Mouse (Mus musculus) intestine, embryonic 15.5 days (tissue): ENCODE measurements at regions not wholly inside any gene's neighbourhood (a gene's known extent, or its start where the extent isn't known, plus 50 kb on each side); places are given as distances from the start of the nearest gene placed in this dataset.

Source experiments
- ATAC-seq: fragments of 200-750 bp; cut with Nextera tagmentation; 2 replicates; pipeline ENCODE4 v1.8.0; 2017; ENCODE audit warnings: moderate TSS enrichment, moderate library complexity
- H3K27ac ChIP-seq: fragments of 300-500 bp; sonication (generic); 2 replicates; pipeline ENCODE4 v1.5.1; 2015; ENCODE audit warnings: mild to moderate bottlenecking, inconsistent platforms
- H3K27me3 ChIP-seq: fragments of 300-500 bp; sonication (generic); replicated peaks from 2 replicates; pipeline ENCODE4 v1.6.1; 2015; ENCODE audit warnings: inconsistent platforms
- H3K36me3 ChIP-seq: fragments of 300-500 bp; sonication (generic); 2 replicates; pipeline ENCODE4 v1.6.1; 2015; ENCODE audit warnings: inconsistent platforms
- H3K4me1 ChIP-seq: fragments of 300-500 bp; sonication (generic); replicated peaks from 2 replicates; pipeline ENCODE4 v1.6.1; 2015; ENCODE audit warnings: inconsistent platforms
- H3K4me2 ChIP-seq: fragments of 300-500 bp; sonication (generic); replicated peaks from 2 replicates; pipeline ENCODE4 v1.6.1; 2015; ENCODE audit warnings: mild to moderate bottlenecking, inconsistent platforms
- H3K4me3 ChIP-seq: fragments of 300-500 bp; sonication (generic); replicated peaks from 2 replicates; pipeline ENCODE4 v1.5.1; 2015; ENCODE audit warnings: inconsistent platforms
- H3K9ac ChIP-seq: fragments of 300-500 bp; sonication (generic); 2 replicates; pipeline ENCODE4 v1.6.1; 2015; ENCODE audit warnings: inconsistent platforms
- H3K9me3 ChIP-seq: fragments of 300-500 bp; sonication (generic); 2 replicates; pipeline ENCODE4 v1.6.1; 2016; ENCODE audit warnings: inconsistent platforms
- WGBS: fragments of 180-500 bp; shearing (Covaris S2); methylation state at CpG from one replicate; pipeline ENCODE4 v1.1.7; 2015; 5-methylcytosine and 5-hydroxymethylcytosine counted together

- Histone ChIP-seq H3K27me3 (no peaks in the 10 kb centered on the region), H3K27ac (no peak overlapping the region), H3K9me3 (no peaks in the 10 kb centered on the region), H3K9ac (no peak overlapping the region), H3K4me2 (no peak overlapping the region), H3K36me3 (no peaks in the 10 kb centered on the region), H3K4me3 (no peak overlapping the region), H3K4me1 (no peaks in the 10 kb centered on the region)
- WGBS: 85% methylated on average over 2 of the region's 2 CpGs
- ATAC-seq: no peak
Measured at GRCm38 (mm10) chr6:76425120-76425519, 72.5 kb downstream of the Gm9008 start.

GRCm38 (mm10) chr6:76387462-76388049 is 110.0 kb downstream of the Gm9008 start:
- Histone ChIP-seq H3K9ac (no peak overlapping the region), H3K9me3 (no peaks in the 10 kb centered on the region), H3K4me3 (no peak overlapping the region), H3K27ac (no peak overlapping the region), H3K27me3 (no peaks in the 10 kb centered on the region), H3K36me3 (no peaks in the 10 kb centered on the region), H3K4me2 (no peak overlapping the region), H3K4me1 (no peaks in the 10 kb centered on the region)
- ATAC-seq: no peak
- WGBS: 64% methylated on average over 7 of the region's 7 CpGs

DNA sequence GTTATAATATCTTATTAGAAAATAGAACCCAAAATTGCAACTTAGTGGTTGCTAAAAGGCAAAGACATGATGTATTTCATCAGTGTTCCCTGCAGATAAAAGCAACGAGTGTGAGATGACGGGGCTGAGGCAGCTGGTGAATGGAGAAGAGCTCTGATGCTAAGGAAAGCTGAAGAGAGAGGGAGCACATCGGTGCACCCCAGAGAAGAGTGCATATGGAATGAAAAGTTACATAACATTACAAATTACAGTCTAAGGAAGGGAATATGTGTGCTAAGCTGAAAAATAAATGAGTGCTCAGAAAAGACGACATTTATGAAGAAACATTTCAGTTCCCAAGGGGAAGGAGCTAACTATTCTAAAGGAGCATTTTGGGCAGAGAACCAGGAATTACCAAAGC is 115.3 kb downstream of the Gm9008 start:
- H3K9ac ChIP-seq: no peak overlapping the region
- H3K36me3 ChIP-seq: no peaks in the 10 kb centered on the region
- no peak overlapping the region for H3K4me2 ChIP-seq
- no peaks in the 10 kb centered on the region for H3K27me3 ChIP-seq
- H3K4me3 ChIP-seq: no peak overlapping the region
- H3K27ac ChIP-seq: no peak overlapping the region
- H3K4me1 ChIP-seq: no peaks in the 10 kb centered on the region
- 71% methylated on average over 4 of the region's 4 CpGs for WGBS
- H3K9me3 ChIP-seq: no peaks in the 10 kb centered on the region
- ATAC-seq: no peak

- H3K4me1 ChIP-seq: no peaks in the 10 kb centered on the region
- no peak overlapping the region for H3K4me3 ChIP-seq
- no peaks in the 10 kb centered on the region for H3K36me3 ChIP-seq
- ATAC-seq: no peak
- no peak overlapping the region for H3K9ac ChIP-seq
- no peak overlapping the region for H3K4me2 ChIP-seq
- no peaks in the 10 kb centered on the region for H3K9me3 ChIP-seq
- WGBS: 80% methylated on average over 3 of the region's 3 CpGs
- no peak overlapping the region for H3K27ac ChIP-seq
- H3K27me3 ChIP-seq: no peaks in the 10 kb centered on the region
Measured at GRCm38 (mm10) chr6:76378674-76379073, 118.9 kb downstream of the Gm9008 start.

DNA sequence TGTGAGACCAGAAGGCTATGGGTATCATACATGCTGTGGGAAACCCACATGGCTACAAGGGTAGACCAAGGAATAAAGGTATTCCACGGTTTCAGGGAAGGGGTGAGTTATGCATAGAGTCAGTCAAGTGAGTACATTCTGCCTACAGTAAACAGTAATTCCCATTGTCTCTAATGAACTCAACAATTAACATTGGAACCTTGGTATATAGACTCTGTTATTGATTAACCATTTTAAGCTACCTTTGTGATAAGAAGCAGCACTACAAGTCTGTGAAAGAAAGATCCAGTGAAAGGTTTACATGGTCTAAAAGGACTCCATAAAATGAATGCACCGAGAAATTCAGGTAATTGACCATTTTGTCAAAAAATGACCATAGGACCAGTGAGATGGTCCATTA is 145.4 kb downstream of the Gm9008 start:
- Histone ChIP-seq H3K27ac (no peak overlapping the region), H3K36me3 (no peaks in the 10 kb centered on the region), H3K4me2 (no peak overlapping the region), H3K9ac (no peak overlapping the region), H3K27me3 (no peaks in the 10 kb centered on the region), H3K9me3 (no peaks in the 10 kb centered on the region), H3K4me3 (no peak overlapping the region), H3K4me1 (no peaks in the 10 kb centered on the region)
- peak; percentile 51 for ATAC-seq
- WGBS: 61% methylated on average over 2 of the region's 2 CpGs

DNA sequence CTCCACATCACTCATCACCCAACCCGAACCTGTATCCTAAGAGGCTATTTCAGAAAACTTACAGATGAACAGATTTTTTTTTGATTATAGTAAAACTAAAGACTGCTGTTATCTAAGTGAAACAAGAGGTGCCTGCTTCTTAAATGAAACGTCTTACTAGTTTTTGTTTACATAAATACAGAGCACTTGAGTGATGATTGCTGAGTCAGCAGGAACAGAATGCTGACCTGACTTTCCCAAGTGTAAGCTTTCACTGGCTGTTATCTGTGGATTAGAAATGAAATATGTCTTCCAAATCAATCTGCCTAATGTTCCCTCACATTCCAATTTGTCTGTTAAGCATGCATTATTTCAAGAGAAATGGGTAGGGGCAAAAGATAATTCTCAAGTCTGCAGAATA is 149.1 kb downstream of the Gm9008 start:
- Histone ChIP-seq H3K36me3 (no peaks in the 10 kb centered on the region), H3K9me3 (no peaks in the 10 kb centered on the region), H3K27me3 (no peaks in the 10 kb centered on the region), H3K9ac (no peak overlapping the region), H3K4me2 (no peak overlapping the region), H3K4me1 (no peaks in the 10 kb centered on the region), H3K27ac (no peak overlapping the region), H3K4me3 (no peak overlapping the region)
- no peak for ATAC-seq
- WGBS: 42% methylated on average over 2 of the region's 2 CpGs

GRCm38 (mm10) chr6:76330176-76330575 is 167.4 kb downstream of the Gm9008 start:
- 76% methylated on average over 2 of the region's 2 CpGs for WGBS
- Histone ChIP-seq H3K27me3 (no peaks in the 10 kb centered on the region), H3K27ac (no peak overlapping the region), H3K4me3 (no peak overlapping the region), H3K4me1 (no peaks in the 10 kb centered on the region), H3K36me3 (no peaks in the 10 kb centered on the region), H3K9me3 (no peaks in the 10 kb centered on the region), H3K4me2 (no peak overlapping the region), H3K9ac (no peak overlapping the region)
- ATAC-seq: no peak
